Mouse (Mus musculus) G1E-ER4 (cell line): ENCODE measurements around the gene Trp53tg5. TPM values are rescaled to one million over a fixed set of nuclear protein-coding genes. Genes with fewer than 3 reads are reported as not detected.

Source experiments
- GATA1 ChIP-seq: IDR thresholded peaks from one replicate; pipeline ENCODE4 v1.8.0; 2012; ENCODE audit warnings: low read length, inconsistent platforms
- polyA plus RNA-seq: library from polyadenylated mRNA; stranded (reverse); fragments of >175 nt; gene quantifications from 2 replicates; pipeline ENCODE4 v1.2.3, GENCODE M21; 2012

The Trp53tg5 gene
- polyA plus RNA-seq, 1 experiment = not detected

GRCm38 (mm10) chr2:164458535-164458934, 15.0 kb downstream of the Trp53tg5 start:
- no peak for TF ChIP-seq GATA1

DNA sequence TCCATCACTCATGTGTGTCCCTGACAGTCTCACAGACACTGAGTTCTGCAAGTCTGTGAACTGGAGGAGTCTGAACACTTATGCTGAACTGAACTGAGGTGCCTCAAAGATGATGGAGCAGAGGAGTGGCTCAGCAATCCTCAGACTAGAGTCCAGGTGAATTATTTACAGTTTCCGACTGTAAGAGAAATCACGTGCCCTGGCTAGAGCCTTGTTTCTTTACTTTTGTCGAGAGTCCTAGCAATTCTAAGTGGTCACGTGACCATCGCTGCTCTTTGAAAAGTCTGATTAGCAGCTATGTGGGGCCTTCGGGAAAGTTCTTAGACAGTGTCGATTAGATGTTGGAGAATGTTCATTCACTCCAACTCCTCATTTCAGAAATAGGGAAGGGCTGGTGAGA, 15.6 kb downstream of the Trp53tg5 start:
- no peak for TF ChIP-seq GATA1

DNA sequence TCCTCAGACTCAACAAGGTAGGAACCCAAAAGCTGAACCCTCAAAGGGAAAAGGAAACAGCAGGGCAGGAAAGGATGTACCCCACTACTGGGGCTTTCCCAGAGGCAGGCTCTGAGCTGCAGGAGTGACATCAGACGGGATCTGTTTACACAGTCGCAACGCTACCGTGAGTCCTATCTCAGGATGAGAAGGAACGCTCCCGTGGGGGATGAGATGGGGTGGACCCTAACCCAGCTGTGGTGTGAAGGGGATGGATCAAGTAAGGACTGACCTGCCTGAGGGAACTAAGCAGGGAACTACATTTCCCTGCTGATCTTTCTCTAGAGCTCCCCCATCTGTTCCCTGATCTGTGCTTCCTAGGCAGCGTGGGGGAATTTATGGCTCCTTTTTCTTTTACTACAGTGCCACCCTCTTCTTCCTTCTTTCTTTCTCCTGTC, 16.6 kb downstream of the Trp53tg5 start, which contains the start of gene Sys1:
Gene Sys1, plus strand, starts transcription at position 101 of the 437 bp plus-strand sequence.
- no peak for TF ChIP-seq GATA1

DNA sequence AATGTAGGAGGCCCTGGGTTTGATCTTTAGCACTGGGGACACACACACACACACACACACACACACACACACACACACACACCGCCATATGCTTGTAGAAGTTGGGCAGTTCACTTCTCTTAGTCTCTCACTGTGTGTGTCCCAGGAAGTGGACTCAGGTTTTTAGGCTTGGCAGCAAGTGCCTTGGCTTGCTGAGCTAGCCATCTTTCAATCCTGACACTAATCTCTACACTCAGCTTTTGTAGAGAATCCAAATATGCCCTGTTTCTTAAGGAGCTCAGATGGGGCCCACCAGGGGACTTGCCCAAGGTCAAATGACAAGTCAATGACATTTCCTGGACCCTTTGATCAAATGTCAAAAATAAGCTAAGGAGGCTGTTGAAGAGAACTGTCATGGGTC, 17.1 kb downstream of the Trp53tg5 start:
- TF ChIP-seq GATA1 = no peak

- no peak for TF ChIP-seq GATA1
These were observed 17.9 kb downstream of the Trp53tg5 start for GRCm38 (mm10) chr2:164455421-164456190.

DNA sequence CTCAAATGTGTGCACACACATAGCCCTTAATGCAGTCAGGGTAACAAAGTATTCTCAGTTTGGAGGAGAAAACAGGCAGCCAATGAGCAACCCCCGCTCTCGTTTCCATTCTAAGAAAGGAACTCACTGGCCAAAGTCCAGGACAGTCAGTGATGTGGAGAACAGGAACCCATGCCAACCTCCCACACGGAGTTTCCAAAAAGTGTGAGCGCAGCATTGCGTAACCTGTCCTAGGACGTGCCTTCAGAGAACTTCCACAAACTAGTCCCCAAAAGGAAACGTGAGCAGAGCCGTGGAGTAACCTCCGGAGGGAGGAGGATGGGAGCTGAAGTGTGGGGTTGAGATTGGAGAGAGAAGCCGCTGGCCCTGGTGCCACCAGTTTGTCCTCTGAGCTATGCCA, 18.7 kb downstream of the Trp53tg5 start:
- TF ChIP-seq GATA1 = no peak

GRCm38 (mm10) chr2:164453887-164454500, 19.5 kb downstream of the Trp53tg5 start:
- TF ChIP-seq GATA1 = no peak

DNA sequence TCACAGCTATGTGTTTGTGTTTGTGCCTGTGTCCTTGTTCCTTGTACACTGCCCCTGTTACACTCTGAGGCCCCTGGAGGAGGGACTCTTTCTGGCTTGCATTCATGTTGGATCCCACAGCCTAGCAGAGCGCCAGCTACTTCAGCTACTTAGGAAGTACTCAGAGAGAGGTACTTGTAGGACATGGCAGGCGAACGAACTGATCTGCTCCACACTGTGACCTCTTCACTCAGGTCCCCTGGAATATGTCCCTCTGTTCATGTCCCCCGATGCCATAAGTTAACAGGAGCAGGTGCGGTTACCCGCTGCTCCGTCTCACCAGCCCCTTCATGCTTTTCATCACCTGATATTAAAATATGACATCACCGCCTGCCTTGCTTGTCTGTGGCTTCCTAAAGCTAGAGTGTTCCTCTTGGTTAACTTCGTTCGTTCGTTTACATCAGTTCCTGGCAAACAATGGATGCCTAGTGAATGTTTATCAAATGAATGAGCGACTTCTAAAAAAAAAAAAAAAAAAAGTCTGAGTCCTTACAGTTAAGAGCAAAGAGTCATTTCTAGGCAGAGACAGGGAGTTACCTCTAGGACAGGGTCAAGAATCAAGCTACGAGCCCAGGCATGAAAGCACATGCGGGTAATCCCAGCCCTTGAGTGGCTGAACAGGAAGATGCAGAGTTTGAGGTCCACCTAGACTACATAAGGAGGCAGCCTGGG, 20.3 kb downstream of the Trp53tg5 start:
- no peak for TF ChIP-seq GATA1

DNA sequence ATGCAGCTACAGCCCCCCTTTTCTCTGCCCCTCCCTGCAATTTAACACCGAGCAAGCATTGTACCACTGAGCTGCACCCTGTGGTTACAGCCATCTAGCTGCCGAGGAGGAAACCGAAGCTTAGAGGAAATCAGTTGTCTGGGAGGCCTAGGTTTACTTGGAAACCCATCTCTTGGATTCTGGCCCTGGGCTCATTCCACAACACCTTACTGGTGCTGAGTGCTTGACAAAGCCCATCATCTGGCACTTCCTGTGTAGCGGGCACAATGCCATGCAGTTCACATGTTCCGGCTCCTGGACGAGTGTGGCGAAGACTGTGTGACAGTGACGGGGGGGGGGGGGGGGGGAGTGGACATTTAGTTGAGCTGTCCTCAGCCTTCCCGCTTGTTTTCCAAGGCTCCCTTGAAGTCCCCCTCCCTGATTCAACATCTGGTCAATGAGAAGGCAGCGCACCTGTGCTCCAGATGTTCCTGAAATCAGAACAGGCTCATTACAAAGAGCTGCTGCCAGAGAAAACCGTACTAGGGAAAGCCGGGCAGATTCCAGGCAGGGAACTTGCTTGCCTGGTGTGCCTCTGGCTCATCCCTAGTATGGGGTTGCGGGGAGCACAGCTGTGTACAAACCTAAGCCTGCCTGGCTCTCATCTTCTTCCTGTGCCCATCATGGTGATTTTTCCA, 21.4 kb downstream of the Trp53tg5 start:
- no peak for TF ChIP-seq GATA1

- no peak for TF ChIP-seq GATA1
These were observed 24.0 kb downstream of the Trp53tg5 start for GRCm38 (mm10) chr2:164449341-164450042.

- no peak for TF ChIP-seq GATA1
These were observed 24.6 kb downstream of the Trp53tg5 start for GRCm38 (mm10) chr2:164448921-164449320.

GRCm38 (mm10) chr2:164448140-164448539, 25.4 kb downstream of the Trp53tg5 start:
- TF ChIP-seq GATA1 = no peak

DNA sequence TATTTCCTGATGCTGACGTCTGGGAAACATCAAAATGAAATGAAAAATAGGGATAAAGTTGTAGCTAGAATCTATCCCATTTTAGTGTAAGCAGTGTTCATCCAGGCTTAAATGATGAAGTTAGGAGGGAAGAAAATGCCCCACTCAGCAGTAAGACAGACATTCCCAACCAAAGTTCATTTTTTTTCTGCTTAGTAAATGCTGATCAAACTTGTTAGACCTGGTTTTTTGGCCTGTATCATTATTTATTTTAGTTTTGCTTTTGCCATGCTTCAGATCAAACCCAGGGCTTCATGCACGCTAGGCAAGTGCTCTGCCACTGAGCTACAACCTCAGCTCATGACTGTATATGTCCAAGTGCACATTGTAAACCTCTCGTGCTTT, 27.4 kb downstream of the Trp53tg5 start:
- no peak for TF ChIP-seq GATA1

DNA sequence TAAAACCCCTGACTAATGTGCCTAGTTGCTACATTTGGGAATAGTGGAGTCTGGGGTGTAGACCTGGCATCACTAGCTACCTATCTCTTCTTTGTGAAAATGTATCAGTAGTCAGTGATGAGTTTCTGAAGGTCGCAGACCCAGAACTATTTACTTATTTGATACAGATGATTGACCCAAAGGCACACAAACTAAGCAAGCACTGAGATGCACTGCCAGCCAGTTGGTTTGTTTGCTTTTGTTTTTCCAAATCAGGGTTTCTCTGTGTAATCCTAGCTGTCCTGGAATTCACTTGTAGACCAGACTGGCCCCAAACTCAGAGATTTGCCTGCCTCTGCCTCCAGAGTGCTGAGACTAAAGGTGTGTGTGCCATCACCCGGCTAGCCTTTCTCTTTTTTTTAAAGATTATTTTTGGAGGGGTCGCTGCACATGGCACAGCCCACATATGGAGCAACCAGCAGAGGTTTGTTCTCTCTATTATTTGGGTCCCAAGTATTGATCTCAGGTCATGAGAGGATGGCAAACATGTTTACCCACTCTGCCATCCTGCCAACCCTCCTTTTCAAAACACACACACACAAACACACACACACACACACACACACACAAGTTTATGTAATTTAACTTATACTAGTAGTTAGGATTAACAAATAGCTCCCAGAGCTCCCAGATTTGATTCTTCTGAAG, 28.0 kb downstream of the Trp53tg5 start:
- no peak for TF ChIP-seq GATA1

GRCm38 (mm10) chr2:164444701-164445100, 28.8 kb downstream of the Trp53tg5 start:
- no peak for TF ChIP-seq GATA1
